Mouse (Mus musculus) CD4-positive naive resting alpha-beta T cell, adult 57 days (primary cell): ENCODE data around the gene Dnajc6. TPM values are rescaled to one million over a fixed set of nuclear protein-coding genes. Genes with fewer than 3 reads are reported as not detected.

ENCODE experiments used
- total RNA-seq: library from RNA; stranded (reverse); gene quantifications from one replicate; pipeline ENCODE4 v1.2.4, GENCODE M21; 2023

Dnajc6 gene
- total RNA-seq: 4.8 TPM

DNA sequence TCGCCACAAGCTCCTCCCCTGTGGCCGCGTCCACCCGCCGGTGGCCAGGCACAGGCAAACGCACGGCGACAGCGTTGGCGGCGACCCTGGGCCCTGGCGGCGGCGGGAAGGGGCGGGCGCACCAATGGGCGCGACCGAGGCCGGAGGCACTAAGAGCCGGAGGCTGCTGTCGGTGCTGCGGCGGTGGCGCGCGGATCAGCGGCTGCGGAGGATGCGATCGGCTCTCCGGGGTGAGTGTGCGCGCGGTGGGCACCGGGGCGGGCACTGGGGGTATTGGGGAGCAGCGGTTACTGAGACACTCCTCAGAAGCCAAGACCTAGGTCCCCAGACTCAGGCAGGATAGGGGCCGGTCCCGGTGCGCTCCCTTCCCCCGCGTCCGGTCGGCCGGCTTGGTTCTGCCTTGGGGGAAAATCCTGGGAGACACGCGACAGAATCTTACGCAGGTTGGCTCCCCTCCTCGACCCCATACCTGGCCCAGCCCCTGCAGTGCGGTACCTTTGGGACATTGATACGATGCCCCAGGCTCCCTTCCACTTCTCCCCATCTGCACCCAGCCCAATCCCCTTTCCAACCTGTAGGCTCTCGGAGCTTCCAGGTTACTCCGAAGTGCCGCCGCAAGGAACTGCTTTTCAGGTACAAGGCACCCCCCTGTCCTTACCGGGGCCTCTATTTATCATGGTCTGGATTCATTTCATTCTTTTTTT, at the start of gene Dnajc6:
Gene Dnajc6 (plus strand): TSS at position 115 of the 704 bp plus-strand sequence.

DNA sequence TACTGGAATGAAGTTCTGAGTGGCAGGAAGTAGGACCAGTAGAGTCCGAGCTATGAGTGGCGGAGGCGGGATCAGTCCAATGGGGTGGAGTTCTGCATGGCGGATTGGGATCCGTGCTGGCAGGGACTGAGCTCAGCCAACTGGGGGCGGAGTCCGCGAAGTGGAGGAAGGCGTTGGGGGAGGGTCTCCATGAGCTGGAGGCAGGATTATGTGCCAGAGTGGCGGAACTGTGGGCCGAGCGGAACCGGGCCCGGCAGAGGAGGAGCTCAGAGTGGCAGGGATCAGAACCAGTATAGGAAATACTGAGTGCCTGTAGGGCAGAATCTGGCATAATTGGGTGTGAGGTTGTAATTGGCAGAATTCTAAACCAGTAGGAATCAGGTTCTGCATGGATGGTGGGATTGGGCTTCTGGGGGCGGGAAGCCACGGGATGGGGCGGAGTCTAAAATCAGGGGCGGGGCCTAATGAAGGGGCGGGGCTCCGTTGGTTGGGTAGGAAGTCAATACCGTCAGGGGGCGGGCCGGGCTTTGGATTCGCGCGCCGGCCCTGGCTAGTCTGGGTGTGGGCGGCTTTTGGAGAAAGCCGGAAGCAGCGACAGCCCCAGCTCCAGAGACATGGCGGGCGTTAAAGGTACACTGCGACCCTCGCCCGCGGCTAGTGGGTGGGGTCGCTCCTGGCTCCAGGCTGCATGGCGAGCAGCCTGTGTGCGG, 150.9 kb downstream of the Dnajc6 start, which contains the start of gene Leprot:
Gene Leprot (plus strand): TSS at position 523 of the 710 bp plus-strand sequence.

Other genes with a start within 250 kb of the Dnajc6 start
- gene Jak1, start 231.4 kb upstream of the Dnajc6 start, total RNA-seq: 565 TPM
- gene Ak4, start 77.4 kb upstream of the Dnajc6 start, total RNA-seq: not detected
- gene Leprot, start 151.1 kb downstream of the Dnajc6 start, total RNA-seq: 14.0 TPM
- gene Lepr, start 220.8 kb downstream of the Dnajc6 start, total RNA-seq: 0.27 TPM